Mouse (Mus musculus): ENCODE measurements around the gene Gmcl1.

Gmcl1 gene

DNA sequence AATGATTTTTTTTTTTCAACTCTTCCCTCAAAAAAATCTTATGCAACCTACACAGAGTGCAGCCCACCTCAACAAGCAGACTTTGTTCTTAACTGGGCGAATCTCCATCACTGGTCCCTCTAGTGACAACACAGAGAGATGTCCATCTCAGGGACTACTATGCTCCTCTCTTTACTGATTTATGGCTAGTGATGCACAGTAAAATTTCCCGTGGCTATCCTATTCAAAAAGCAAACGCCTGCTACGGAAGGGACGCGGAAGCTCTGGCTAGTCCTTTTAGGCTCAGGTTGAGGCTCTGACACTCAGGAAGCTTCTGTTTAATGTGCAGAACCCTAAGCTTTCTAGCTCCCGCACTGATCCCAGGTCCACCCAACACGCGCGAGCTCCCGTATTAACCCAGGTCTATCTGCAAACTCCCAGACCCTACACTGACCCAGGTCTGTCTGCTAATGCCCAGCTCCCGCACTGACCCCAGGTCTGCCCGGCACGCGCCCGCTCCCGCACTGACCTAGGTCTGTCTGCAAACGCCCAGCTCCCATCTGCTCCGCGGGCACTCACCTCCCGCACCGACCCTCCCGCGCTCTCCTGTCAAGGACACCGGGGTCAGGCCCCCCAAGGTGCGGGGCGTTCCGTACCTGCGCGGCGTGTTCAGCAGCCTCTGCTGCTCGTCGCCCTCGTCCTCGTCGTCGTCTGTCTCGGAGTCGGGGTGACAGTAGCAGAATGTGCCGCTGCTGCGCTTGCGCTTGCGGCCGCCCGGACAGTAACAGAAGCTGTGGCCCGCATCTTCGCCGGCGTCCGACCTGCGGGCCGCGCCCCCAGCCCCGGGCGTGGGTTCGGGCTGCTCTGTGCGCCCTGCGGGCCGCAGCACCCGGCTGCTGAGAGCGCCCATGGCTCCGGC is 658 bp downstream of the Gmcl1 start:
- peak; percentile 11 for DNase-seq

DNA sequence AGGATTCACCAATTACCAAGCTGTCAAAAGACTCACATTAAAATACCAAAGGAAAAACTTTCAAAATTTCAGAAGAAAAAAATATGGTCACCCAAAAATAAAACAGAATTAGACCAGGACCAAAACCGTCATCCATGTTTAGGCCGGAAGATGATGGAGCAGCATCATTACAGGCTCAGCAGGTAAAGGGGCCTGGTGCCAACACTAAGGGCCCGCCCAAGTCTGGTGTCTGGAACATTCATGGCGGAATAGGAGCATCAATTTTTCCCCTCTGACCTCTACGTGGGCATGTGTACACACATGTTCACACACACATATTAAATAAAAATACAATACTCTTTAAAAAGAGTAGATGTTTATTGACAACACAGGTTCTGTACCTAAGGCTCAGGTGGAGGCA is 4.5 kb downstream of the Gmcl1 start:
- DNase-seq = no peak

DNA sequence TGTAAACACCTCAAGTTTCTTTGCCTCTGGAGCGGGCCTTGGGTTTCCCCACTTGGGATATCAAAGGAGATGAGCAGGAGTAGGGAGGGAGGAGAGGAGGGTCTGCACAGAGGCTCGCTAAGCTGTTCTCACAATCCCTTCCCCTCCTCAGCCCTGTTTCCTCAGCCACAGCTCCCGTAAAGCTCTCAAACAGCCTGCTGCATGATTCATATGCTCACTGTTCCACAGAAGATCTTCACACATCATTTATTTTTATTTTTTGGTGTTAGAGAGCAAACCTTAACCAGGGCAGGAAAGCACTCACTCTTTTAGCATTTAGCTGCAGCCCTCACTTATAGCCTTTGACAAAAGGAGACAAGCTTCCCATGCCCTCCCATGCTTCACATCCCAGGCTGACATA is 11.2 kb downstream of the Gmcl1 start:
- no peak for DNase-seq

DNA sequence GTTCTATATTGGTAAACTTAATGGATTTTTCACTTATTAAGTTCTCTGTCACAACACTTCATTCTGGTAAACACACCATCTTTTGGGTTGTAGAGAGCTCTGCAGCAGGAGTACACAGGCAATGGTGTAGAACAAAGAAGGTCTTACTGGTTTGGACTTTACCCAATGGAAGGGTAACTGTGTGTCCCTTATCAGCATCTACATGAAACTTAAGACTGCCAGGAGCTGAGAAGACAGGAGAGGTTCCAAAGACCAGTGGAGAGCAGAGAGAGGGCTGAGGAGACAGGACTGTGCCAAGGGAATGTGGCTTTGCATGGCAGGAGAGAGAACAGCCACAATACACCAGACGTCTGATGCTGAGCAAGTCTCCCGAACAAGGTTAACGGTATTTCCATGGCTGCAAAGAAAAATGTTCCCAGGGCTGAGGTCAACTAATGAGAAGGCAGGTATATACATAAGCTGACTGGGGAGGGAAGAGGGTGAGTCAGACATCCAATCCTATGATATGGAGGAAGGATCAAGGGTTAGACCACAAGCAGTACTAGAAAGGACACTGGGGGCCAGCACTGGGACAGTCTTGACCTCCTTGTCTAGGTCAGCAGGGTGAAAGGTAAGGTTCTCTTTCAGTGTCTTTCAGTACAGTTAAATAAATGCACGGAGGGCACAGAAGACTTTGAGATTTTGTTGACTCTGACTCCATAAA is 25.0 kb downstream of the Gmcl1 start:
- no peak for DNase-seq

DNA sequence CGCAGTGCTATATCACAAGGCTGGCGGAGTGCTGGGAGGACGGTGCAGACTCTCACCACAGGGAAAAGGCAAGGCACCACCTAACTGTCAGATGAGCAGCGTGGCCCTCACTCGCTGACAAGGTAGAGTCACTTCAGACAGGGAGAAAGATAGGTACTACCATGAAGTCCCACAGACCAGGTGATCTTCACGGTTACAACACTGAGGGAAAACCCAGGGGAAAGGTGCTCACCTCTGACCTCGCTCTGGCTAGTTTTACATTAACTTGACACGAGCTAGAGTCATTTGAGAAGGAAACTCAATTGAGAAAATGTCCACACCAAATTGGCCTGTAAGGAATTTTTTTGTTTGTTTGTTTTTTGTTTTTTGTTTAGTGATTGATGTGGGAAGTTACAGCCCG is 30.6 kb downstream of the Gmcl1 start:
- no peak for DNase-seq

DNA sequence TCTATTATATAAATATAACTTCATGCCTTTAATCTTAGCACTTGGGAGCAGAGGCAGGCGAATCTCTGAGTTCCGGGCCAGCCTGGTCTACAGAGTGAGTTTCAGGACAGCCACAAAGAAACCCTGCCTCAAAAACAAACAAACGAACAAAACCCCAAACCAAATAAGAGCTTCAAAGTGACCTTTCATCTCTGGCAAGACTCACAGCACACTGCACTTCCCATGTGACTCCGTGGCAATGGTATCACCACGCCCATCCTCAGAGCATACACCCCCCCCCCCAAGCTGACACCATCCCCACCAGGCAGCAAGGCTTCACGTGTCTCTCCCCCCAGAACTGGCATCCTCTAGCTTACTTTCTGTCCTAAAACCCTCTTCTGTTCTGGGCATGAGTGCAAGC is 35.3 kb downstream of the Gmcl1 start:
- DNase-seq = no peak

DNA sequence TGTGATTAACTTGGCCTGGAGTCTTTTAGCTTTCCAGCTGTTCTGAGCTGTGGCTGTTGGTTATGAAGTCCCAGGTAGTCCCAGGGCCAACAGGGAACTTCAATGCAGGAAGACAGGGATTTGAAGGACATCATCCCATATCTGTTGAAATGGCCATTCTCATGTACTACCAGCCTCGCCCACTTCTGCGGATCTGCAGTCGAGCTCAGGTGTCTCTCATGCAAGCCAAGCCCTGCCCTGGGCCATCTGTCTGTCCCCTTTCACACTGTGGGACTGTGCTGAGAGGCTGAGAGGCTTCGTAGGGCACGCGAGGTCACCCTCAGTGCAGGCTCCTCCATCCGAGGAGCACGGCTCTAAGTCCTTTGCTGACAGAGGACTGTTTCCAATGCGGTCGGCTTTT is 37.0 kb downstream of the Gmcl1 start:
- no peak for DNase-seq

DNA sequence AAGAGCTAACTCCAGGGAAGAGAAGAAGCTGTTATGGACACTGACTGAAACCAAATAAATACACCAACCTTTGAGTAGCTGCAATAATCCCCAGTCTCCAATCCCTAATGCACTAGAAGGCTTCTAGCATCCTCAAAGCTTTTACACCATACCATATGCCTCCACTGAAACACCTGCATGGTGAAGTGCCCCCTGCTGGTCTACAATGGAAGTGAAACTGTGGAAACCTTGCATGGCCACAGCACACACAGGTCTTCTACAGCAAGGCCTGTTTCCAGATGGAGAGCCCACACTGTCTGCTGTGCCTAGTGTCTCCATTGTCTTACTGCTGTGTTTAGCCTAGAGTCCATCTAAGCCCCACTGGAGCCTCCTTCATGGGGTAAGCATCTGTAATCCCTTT is 38.7 kb downstream of the Gmcl1 start:
- peak; percentile 73 for DNase-seq

DNA sequence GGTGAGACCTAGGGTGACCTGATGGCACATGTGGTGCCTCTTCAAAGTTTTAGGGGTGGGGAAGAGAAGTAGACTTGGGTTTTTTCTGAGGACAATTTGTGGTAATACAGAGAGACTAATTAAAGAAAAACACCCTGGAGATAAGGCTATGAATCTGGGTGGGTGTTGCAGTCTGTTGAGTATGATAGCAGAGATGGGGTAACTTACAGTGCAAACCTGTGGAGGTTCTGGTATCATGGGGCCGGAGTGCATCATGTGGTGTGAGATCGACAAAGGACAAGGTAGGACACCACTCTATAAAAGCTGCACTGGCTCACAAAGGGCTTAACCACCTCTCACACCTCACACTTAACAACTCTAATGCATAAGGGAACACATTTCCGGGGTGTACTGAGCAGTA is 43.5 kb downstream of the Gmcl1 start:
- no peak for DNase-seq

DNA sequence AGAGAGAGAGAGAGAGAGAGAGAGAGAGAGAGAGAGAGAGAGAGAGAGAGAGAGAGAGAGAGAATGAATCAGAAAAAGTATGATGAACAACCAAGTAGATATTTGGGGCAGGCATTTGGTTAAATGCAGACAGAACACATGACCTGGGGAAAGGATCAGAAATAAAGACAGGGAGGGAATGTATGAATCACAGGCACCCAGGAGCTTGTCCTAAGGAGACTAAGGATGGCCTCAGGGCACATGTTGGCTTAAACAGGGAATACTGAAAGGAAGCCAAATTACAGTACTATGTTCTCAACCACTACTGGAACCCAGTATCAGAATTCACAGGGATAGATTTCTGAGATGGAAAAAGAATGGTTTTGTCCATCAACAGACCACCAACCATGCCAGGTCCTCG is 46.2 kb downstream of the Gmcl1 start:
- DNase-seq = no peak

DNA sequence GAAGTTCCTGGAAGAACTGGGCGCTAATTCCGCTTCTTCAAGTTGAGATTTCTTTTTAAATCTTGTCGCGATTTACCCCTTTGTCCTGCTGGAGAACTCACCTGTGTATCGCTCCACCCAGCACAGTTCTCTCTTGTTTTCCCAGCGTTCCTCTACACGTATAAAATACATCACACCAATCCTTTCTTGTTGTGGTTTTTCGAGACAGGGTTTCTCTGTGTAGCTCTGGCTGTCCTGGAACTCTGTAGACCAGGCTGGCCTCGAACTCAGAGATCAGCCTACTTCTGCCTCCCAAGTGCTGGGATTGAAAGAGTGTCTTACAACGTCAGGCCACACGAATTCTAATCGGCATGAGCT is 48.5 kb downstream of the Gmcl1 start:
- DNase-seq = no peak

DNA sequence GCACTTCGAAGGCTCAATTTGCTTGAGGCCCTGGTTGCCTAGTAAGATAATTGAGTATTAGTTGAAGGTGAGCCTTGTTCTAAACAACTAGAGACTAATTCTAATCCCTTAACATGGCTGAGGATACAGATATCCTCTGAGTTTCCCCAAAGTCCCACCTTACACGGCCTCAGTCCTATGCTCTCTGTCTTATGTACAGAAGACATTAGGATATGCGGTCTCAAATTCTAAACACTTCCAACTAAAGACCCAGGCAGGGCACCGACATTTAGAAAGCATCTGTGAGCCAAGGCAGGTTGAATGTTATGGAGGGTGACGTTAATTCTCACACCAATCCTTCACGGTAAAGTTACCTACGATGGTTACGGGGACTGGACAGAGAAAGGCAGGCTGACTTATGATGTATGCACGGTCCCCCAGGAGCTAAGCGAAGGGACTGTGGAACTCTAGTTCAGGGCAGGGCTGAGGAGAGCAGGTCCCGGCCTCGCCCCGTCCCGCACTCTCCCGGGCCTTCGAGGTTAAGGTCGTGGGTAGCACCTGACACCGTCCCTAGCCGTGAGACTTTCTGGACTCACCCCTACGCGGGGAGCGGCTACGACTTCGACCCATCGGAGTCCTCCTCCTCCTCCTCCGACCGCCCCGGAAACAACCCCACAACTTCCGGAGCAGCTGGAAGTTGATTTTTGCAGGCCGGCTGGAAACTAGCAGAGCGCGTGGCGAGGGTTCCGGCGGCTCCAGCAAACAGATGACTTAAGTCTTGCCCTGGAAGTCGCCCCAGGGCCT is 49.1 kb downstream of the Gmcl1 start, which contains the start of gene Snrnp27:
Snrnp27 (minus strand) TSS at position 651 of the 783 bp plus-strand sequence.
- DNase-seq = peak; percentile 90

DNA sequence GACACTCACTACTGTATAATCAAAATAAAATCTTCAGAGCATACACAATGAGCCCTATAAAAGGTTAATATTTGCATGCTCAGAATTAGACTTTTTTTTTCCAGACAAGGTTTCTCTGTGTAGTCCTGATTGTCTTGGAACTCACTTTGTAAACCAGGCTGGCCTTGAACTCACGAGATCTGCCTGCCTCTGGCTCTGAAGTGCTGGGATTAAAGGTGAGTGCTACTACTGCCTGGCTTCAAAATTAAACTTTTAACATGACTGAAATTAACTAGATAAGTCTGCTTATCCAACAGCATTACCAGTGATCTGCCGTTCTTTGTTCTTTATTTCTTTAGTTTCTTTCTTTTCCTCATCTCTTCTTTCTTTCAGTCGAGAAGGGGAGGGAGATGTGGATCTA is 51.9 kb downstream of the Gmcl1 start:
- no peak for DNase-seq

DNA sequence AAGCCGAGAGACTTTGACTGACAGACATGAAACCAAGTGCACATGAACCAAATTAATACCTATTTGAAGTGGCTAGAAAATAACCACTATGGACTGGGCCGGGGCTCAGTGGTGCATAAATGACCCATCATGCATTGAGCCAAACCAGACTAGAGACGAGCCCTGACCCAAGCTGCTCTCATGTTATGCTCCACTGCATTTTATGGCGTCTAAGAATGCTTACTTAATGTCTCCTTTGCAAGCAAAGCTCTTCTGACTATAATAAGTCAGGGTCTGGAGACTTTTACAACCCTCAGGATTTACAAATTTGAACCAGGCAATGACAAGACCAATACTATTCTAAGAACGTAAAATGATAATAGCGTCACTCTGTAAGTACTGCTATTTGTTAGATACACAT is 54.8 kb downstream of the Gmcl1 start:
- DNase-seq = no peak

DNA sequence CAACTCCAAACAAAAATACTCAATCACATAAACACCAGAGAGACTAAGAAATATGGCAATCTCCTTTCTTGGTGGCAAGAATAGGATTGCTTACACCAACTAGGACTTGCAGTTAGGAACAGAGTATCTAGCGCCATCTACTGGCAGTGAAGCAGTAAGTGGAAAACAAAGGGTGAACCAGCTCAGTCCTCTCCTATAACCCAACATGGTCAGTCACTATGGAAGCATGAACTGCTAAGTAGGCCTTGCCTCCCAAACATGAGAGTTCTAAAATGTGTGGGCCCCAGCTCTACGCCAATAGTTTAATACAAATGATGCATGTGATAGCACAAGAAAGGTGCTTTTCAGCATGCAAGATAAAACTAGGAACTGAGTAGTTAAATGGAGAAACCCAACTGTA is 62.3 kb downstream of the Gmcl1 start:
- peak; percentile 87 for DNase-seq

DNA sequence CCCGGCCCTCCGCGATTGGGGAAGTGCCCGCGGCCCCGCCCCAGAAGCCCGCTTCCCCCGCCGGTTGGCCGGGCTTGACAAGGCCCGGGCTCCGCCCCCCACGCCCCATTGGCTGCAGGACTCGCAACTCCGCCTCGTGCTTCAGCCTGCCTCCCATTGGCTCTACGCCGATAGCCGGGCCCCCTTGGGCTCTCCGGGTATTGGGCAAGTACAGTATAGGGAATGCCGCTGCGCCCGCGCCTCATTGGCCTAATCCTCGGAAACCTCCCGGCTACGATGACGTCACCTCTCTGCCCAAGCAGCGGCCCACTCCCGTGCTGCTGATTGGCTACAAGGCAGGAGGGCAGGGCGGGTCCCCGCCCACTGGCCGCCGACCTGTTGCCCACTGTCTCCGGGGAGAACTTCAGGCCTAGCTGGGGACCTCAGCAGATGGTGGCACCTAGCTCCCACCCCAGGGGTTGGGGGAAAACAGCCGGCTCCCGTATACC is 63.9 kb downstream of the Gmcl1 start:
- DNase-seq = peak; percentile 100

DNA sequence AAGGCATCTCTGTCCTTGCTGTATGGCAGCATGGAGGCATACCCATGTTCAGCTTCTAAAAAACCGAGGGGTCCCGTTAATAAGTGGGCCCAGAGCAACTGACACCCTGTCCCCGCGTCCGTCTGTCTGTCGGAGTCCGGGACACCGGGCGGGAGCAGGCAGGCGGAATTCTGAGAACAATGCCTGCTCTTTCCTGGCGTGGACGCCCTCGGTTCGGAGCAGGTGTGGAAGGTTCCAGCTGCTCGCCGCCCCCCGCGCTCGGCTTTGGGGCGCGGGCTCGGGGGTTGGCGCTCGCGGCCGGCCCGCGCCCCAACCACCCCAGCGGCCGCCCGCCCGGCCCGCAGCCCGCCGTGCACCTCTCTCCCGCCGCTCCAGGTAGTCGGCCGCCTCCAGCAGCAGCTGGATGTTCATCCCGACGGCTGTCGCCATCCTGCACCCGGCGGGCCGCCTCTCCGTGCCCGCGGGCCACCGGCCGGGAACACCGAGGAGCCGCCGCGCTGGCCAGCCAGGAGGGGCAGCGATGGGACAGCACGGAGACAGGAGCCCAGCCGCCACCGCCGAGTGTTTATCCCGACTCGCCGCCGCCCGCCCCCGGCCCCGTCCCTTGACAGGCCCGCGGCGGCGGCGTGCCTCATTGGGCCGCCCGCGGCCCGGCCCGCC is 64.5 kb downstream of the Gmcl1 start, which contains the start of gene Mxd1:
Mxd1 (minus strand) TSS at position 582 of the 660 bp plus-strand sequence.
- no peak for DNase-seq

DNA sequence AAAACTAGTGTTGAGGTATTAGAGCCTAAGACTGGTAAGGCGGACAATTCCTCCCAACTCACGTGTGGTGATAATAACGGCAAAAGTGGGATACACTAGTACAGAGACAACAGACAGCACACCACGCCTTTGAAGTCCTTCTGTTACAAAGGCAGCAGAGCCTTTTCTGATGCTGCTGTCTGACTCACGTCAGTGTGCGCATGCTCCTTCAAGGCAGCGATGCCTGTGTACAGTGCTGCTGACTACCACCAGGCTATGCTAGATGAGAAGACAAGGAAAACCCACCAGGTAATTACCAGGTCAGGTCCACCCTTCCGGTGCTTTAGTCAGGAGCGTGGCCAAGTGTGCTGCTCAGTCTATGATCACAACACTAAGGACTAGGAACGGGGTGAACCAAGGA is 66.1 kb downstream of the Gmcl1 start:
- no peak for DNase-seq

DNA sequence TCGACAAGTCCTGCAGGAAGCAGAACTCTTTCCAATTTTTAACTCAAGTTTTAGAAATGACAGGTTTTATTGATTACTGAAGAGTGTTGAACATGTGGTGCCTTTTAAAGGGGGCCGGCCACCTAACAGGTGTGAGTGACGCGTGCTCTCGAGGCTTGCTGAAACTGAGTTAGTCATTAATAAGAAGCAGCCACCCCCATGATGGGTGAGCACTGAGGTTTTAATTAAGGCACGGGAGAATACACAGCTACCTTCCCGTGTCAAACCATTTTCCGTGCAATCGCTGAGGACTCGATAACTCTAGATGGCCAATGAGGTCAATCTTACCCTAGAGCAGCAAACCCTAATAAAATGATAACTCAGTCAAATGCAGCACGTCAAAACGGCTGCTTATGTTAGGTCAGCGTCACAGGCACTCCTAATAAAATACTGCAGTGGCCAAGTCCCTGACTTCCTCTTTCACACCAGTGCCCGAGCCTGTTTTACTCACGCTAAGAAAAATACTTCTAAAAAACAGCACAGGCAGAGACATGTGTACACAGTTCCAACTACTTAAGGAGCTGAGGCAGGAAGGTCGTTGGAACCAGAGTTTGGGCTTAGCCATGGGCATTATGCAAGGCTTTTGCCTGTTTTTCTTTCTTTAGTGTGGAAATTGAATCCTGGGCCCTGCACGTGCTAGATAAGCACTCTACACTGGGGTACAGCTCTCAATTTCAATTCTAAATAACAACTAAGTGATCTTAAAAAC is 67.4 kb downstream of the Gmcl1 start:
- peak; percentile 38 for DNase-seq

DNA sequence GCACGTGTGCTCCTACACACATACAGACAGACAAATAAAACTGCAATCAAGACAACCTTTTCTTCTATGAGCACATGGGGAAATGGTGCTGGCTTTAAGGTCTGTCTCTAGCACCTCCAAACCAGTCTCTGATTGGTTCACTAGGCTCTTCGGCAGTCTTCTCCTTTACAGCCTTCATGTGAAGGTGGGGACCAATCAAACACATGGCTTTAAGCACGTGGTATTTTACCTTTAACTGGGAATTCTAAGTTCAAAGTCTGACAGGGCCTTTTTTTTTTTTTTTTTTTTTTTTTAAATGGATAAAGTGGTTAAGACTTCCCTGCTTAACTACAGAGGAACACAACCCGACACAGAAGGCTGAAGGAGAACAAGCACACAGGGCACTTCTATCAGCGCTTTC is 68.1 kb downstream of the Gmcl1 start:
- no peak for DNase-seq

DNA sequence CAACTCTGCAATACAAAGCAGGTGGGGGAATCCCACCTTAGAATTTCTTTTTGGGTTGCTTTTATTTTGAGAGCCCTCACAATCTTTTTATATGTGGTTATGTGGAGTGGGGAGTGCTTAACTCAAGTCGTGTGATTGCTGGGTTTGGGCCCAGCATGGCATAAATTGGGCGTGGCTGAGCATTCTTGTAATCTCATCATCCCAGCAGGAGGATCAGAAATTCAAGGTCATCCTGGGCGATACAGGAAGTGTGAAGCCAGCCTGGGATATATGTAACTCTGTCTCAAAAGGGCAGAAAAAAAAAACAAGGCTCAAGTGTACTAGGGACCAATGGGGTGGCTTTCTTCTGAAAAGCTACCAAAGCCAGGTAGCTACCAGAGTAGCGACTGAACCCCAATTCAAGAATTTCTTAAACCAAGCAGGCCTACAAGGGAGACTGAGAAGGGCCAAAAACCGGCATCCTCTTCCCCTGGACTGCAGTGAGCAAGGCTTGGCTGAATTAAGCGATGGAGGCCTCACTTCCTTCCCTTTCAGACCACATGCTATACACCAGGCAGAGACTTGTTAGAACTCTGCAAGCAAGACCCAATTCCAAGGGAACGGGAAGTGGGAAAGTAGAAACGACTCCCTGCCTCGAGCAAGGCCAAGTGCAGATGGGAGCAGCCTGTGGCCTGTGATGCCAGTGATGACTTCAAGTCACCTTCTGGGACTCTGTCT is 72.9 kb downstream of the Gmcl1 start:
- DNase-seq = no peak

Measured in lung, postnatal 36 days (tissue).